Mouse (Mus musculus) stomach, postnatal 0 days (tissue): Measurements from ENCODE around the gene Iqcj. TPM values are rescaled to one million over a fixed set of nuclear protein-coding genes. Genes with fewer than 3 reads are reported as not detected.

Source experiments
- ATAC-seq: fragments of 200-750 bp; cut with Nextera tagmentation; 2 replicates; pipeline ENCODE4 v1.8.0; 2017; ENCODE audit not compliant: low FRiP score, low TSS enrichment
- DNase-seq: peaks from one replicate; pipeline ENCODE4 v3.0.0-alpha.2; 2016; ENCODE audit warnings: low spot score
- H3K27ac ChIP-seq: fragments of 300-500 bp; sonication (generic); replicated peaks from 2 replicates; pipeline ENCODE4 v1.5.1; 2014; ENCODE audit warnings: mild to moderate bottlenecking, control low read depth
- H3K27me3 ChIP-seq: fragments of 300-500 bp; sonication (generic); 2 replicates; pipeline ENCODE4 v1.6.1; 2014; ENCODE audit warnings: low read length; ENCODE audit not compliant: control insufficient read depth, insufficient read depth
- H3K36me3 ChIP-seq: fragments of 300-500 bp; sonication (generic); 2 replicates; pipeline ENCODE4 v1.6.1; 2014; ENCODE audit warnings: low read length, mixed read lengths; ENCODE audit not compliant: control insufficient read depth, insufficient read depth
- H3K4me1 ChIP-seq: fragments of 300-500 bp; sonication (generic); replicated peaks from 2 replicates; pipeline ENCODE4 v1.6.1; 2014; ENCODE audit warnings: antibody characterized with exemption; ENCODE audit not compliant: control insufficient read depth, insufficient read depth
- H3K4me2 ChIP-seq: fragments of 300-500 bp; sonication (generic); replicated peaks from 2 replicates; pipeline ENCODE4 v1.6.1; 2014; ENCODE audit warnings: low read depth, mild to moderate bottlenecking, control low read depth, moderate library complexity
- H3K4me3 ChIP-seq: fragments of 300-500 bp; sonication (generic); 2 replicates; pipeline ENCODE4 v1.5.1; 2014; ENCODE audit warnings: low read depth, low read length, control low read depth
- H3K9ac ChIP-seq: fragments of 300-500 bp; sonication (generic); 2 replicates; pipeline ENCODE4 v1.6.1; 2014; ENCODE audit warnings: mild to moderate bottlenecking, low read length, control low read depth, mixed read lengths
- H3K9me3 ChIP-seq: fragments of 300-500 bp; sonication (generic); 2 replicates; pipeline ENCODE4 v1.6.1; 2016; ENCODE audit warnings: low read length; ENCODE audit not compliant: control insufficient read depth
- CTCF ChIP-seq: IDR thresholded peaks from 2 replicates; pipeline ENCODE4 v1.5.1; 2016; ENCODE audit warnings: antibody characterized with exemption, low read depth, mild to moderate bottlenecking, moderate library complexity
- EP300 ChIP-seq: optimal IDR thresholded peaks from 2 replicates; pipeline ENCODE3; 2016; ENCODE audit warnings: antibody characterized with exemption
- WGBS: fragments of 180-500 bp; shearing (Covaris S2); extraction: QIAGEN DNeasy Blood & Tissue Kit; methylation state at CpG from one replicate; pipeline ENCODE4 v1.1.7; 2014; 5-methylcytosine and 5-hydroxymethylcytosine counted together
- polyA plus RNA-seq: library from polyadenylated mRNA; unstranded; fragments of >200 nt; fragmentation: Nextera tagmentation; extraction: Ambion mirVana; gene quantifications from 2 replicates; pipeline ENCODE4 v1.2.1, GENCODE M21; 2015

The Iqcj gene
- polyA plus RNA-seq: not detected in 2 replicates

DNA sequence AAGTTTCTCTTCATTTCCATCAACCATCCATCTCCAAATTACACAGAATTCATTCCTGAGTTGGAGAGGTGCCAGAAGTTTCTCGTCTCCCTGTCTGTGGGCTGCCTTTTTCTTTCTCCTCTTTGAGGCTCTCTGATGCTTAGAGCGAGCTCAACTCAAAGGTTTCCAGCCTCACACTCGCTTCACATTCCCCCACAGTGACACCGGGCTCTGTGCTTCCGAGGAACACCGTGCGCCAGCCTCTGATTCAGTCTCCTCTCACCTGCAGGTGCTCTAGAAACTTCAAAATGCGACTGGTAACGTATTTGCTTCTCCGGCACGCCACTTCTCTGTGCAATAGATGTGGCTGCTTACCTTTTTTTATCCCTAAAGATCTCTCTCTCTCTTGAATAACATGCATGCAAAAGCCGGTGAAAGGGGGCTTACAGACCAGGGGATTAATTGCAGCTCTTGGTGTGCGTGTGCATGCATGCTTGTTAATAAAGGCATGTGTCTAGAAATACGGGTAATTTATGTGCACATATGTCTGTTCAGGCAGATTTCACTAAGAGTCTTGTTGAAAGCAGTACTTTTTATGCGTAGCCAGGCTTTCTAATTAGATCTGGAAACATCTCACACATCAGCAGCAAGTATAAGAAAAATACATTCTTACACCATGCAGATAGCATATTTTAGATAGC is at the start of gene Iqcj, which contains the start of gene Iqschfp:
Iqcj (plus strand) TSS at position 195 of the 680 bp plus-strand sequence.
Iqschfp (plus strand) TSS at position 207 of the 680 bp plus-strand sequence.
- H3K4me1 ChIP-seq: no peaks in the 10 kb centered on the region
- DNase-seq (no peak), ATAC-seq (no peak)
- TF ChIP-seq CTCF: no peak
- TF ChIP-seq EP300: no peak
- H3K27ac ChIP-seq: no peak within 1 kb of the TSS
- no peak within 1 kb of the TSS for H3K4me2 ChIP-seq
- no peak within 1 kb of the TSS for H3K4me3 ChIP-seq
- H3K9me3 ChIP-seq: no peaks in the 10 kb centered on the region
- no peaks in the 10 kb centered on the region for H3K36me3 ChIP-seq
- no peaks in the 10 kb centered on the region for H3K27me3 ChIP-seq
- no peak within 1 kb of the TSS for H3K9ac ChIP-seq
- WGBS: 46% methylated on average over 15 of the region's 15 CpGs

DNA sequence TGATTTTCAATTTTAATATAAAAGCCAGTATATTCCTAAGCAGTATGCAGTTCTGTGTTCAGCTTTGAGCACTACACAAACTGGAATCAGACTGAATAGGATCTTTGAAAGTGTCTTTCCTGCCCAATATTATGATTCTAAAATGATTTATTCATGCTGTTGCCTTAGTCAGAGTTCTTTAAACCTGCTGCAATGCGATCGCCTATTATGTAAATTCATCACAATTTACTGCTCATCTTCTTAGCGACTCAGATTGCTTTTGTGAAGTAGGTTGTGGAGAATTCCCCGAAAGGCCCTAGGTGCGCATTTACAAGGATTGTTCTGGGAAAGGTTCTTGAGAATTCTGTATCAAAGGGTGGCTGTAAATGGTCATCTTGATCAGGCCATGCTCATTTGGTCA is 39.6 kb upstream of the Iqcj start:
- H3K27me3 ChIP-seq: no peaks in the 10 kb centered on the region
- H3K4me1 ChIP-seq: no peaks in the 10 kb centered on the region
- no peak overlapping the region for H3K9ac ChIP-seq
- TF ChIP-seq CTCF (no peak), EP300 (no peak)
- no peak overlapping the region for H3K4me3 ChIP-seq
- ATAC-seq (no peak), DNase-seq (no peak)
- H3K9me3 ChIP-seq: no peaks in the 10 kb centered on the region
- H3K27ac ChIP-seq: no peak overlapping the region
- no peak overlapping the region for H3K4me2 ChIP-seq
- 87% methylated on average over 5 of the region's 5 CpGs for WGBS
- H3K36me3 ChIP-seq: no peaks in the 10 kb centered on the region

DNA sequence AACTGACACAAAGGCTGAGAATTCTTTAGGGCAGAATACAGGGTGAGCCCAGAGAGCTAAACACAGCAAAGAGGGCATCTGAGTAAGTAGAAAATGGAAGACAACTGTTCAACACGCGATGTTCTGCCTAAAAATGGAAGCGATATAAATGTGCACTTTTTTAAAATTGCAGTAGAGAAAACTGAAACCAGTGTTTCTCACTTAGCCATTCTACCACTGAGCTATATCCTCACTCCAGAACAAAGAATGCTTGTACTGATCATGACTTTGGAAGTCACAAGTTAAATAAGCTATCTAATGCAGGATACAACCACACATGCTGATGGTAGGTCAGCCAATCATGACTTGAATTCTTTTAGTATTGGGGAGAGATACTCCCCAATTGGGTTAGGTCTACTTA is 30.5 kb upstream of the Iqcj start:
- 75% methylated on average over 3 of the region's 3 CpGs for WGBS
- Histone ChIP-seq H3K9me3 (no peaks in the 10 kb centered on the region), H3K27ac (no peak overlapping the region), H3K27me3 (no peaks in the 10 kb centered on the region), H3K36me3 (no peaks in the 10 kb centered on the region), H3K9ac (no peak overlapping the region), H3K4me2 (no peak overlapping the region), H3K4me3 (no peak overlapping the region), H3K4me1 (no peaks in the 10 kb centered on the region)
- DNase-seq (no peak), ATAC-seq (no peak)
- TF ChIP-seq CTCF (no peak), EP300 (no peak)

DNA sequence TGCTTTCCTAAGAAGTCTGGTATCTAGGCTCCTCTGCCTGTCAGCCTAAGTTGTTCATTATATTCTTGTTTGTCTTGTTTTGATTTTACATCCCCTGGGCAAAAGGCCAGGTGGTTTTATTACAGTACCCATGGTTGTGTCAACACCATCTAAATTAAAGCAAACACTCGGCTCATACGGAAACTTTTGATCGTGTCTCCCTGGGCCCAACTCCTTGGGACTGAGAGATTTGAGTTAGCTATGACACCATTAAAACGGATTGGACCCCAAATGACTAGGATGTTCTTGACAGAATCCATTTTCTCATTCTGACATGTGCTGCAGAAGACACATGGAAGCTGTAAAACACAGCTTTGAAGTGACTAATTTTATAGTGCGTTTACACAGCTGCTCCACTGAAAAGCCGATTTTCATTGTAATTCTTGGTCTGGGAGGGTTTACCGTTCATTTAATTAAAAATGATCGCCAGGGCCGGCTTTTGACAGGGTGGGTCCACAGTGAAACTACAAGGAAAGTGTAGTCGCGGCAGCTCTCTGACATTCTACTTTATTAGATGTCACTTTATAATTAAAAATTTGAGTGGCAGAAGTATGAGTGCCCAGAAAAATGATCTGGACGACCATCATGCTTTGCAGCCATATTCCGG is 24.5 kb upstream of the Iqcj start:
- Histone ChIP-seq H3K4me2 (no peak overlapping the region), H3K9me3 (no peaks in the 10 kb centered on the region), H3K4me3 (no peak overlapping the region), H3K27me3 (no peaks in the 10 kb centered on the region), H3K4me1 (no peaks in the 10 kb centered on the region), H3K27ac (no peak overlapping the region), H3K9ac (no peak overlapping the region), H3K36me3 (no peaks in the 10 kb centered on the region)
- no peak for DNase-seq
- WGBS: 33% methylated on average over 13 of the region's 13 CpGs
- no peak for ATAC-seq
- TF ChIP-seq CTCF (no peak), EP300 (no peak)

DNA sequence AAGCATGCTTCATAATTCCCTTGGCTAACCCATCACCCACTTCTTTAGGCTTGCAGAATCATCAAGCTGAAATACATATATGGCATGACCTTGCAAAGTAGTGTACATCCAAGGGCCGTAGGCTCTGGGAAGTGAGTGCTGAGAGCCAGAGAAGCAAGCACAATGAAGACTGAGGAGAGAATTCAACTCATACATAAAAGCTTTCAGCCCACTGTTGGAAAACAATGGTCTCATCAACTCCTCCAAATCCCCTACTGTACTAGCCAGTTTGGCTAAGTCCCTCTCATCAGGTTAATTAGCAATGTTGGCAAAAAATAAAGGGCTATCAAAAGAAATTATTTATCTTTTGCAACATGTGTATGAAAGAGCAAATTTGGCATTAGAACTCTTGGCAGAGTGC is 22.6 kb upstream of the Iqcj start:
- TF ChIP-seq EP300 (no peak), CTCF (no peak)
- Histone ChIP-seq H3K4me2 (no peak overlapping the region), H3K4me1 (no peaks in the 10 kb centered on the region), H3K9ac (no peak overlapping the region), H3K36me3 (no peaks in the 10 kb centered on the region), H3K9me3 (no peaks in the 10 kb centered on the region), H3K27ac (no peak overlapping the region), H3K4me3 (no peak overlapping the region), H3K27me3 (no peaks in the 10 kb centered on the region)
- DNase-seq (no peak), ATAC-seq (no peak)
- WGBS: 74% methylated on average over 1 of the region's 1 CpGs

DNA sequence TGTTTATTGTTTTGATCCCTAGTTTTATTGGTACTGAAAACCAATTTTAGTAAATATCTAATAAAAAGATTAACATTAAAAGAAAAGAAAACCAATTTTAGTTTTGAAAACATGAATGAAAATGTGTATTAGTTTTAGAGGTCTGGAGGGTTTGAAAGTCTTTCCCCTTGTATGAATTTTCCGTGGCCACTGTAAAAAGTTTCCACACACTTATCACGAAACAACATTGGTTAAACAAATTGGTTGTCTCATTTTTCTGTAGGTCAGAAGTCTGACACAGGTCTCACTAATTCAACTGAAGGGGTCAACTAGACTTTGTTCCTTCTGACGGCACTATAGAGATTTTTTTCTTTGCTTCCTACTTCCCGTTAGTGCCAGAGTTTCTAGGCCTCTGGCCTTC is 14.8 kb upstream of the Iqcj start:
- Histone ChIP-seq H3K9me3 (no peaks in the 10 kb centered on the region), H3K4me1 (no peaks in the 10 kb centered on the region), H3K27me3 (no peaks in the 10 kb centered on the region), H3K4me2 (no peak overlapping the region), H3K9ac (no peak overlapping the region), H3K36me3 (no peaks in the 10 kb centered on the region), H3K4me3 (no peak overlapping the region), H3K27ac (no peak overlapping the region)
- TF ChIP-seq EP300: no peak
- no peak for TF ChIP-seq CTCF
- ATAC-seq: no peak
- no peak for DNase-seq
- WGBS: 45% methylated on average over 4 of the region's 4 CpGs
